Mouse (Mus musculus) midbrain, embryonic 11.5 days (tissue): ENCODE data around the gene Pip5k1b. TPM values are rescaled to one million over a fixed set of nuclear protein-coding genes. Genes with fewer than 3 reads are reported as not detected.

Experiments
- ATAC-seq: fragments of 200-750 bp; cut with Nextera tagmentation; 2 replicates; pipeline ENCODE4 v1.8.0; 2017; ENCODE audit warnings: moderate TSS enrichment, moderate library complexity; ENCODE audit not compliant: low FRiP score
- DNase-seq: peaks from one replicate; pipeline ENCODE4 v3.0.0; 2015; ENCODE audit warnings: low spot score; ENCODE audit errors: missing footprints
- H3K27ac ChIP-seq: fragments of 300-500 bp; sonication (generic); 2 replicates; pipeline ENCODE4 v1.5.1; 2014; ENCODE audit warnings: low read depth, low read length
- H3K27me3 ChIP-seq: fragments of 300-500 bp; sonication (generic); 2 replicates; pipeline ENCODE4 v1.6.1; 2014; ENCODE audit warnings: mild to moderate bottlenecking, low read length, moderate library complexity, mixed read lengths; ENCODE audit not compliant: control insufficient read depth, insufficient read depth
- H3K36me3 ChIP-seq: fragments of 300-500 bp; sonication (generic); 2 replicates; pipeline ENCODE4 v1.6.1; 2014; ENCODE audit warnings: mild to moderate bottlenecking, low read length, moderate library complexity, mixed read lengths; ENCODE audit not compliant: control insufficient read depth, insufficient read depth
- H3K4me1 ChIP-seq: fragments of 300-500 bp; sonication (generic); 2 replicates; pipeline ENCODE4 v1.6.1; 2014; ENCODE audit warnings: low read length; ENCODE audit not compliant: control insufficient read depth, insufficient read depth
- H3K4me2 ChIP-seq: fragments of 300-500 bp; sonication (generic); 2 replicates; pipeline ENCODE4 v1.6.1; 2014; ENCODE audit warnings: mild to moderate bottlenecking, moderate library complexity
- H3K4me3 ChIP-seq: fragments of 300-500 bp; sonication (generic); 2 replicates; pipeline ENCODE4 v1.5.1; 2014; ENCODE audit warnings: low read depth, low read length
- H3K9ac ChIP-seq: fragments of 300-500 bp; sonication (generic); 2 replicates; pipeline ENCODE4 v1.6.1; 2014; ENCODE audit warnings: low read length
- H3K9me3 ChIP-seq: fragments of 300-500 bp; sonication (generic); 2 replicates; pipeline ENCODE4 v1.6.1; 2016; ENCODE audit warnings: low read length; ENCODE audit not compliant: control insufficient read depth
- WGBS: fragments of 180-500 bp; shearing (Covaris S2); extraction: QIAGEN DNeasy Blood & Tissue Kit; methylation state at CpG from one replicate; pipeline ENCODE4 v1.1.7; 2014; 5-methylcytosine and 5-hydroxymethylcytosine counted together
- polyA plus RNA-seq: library from polyadenylated mRNA; unstranded; fragments of >200 nt; fragmentation: Nextera tagmentation; extraction: Ambion mirVana; gene quantifications from 2 replicates; pipeline ENCODE4 v1.2.1, GENCODE M21; 2014

The Pip5k1b gene
- polyA plus RNA-seq, 1 experiment from 2014 or later: 2.3 TPM

- no peaks in the 10 kb centered on the region for H3K27me3 ChIP-seq
- H3K9me3 ChIP-seq: peaks cover 6% of the 10 kb centered on the region
- H3K4me1 ChIP-seq: peaks cover 8% of the 10 kb centered on the region; the same call in 1 of the 2 replicates
- 76% methylated on average over 7 of the region's 7 CpGs for WGBS
- H3K27ac ChIP-seq: no peak overlapping the region
- no peak for DNase-seq
- no peak overlapping the region for H3K9ac ChIP-seq
- H3K36me3 ChIP-seq: no peaks in the 10 kb centered on the region
- H3K4me3 ChIP-seq: no peak overlapping the region
- ATAC-seq: no peak
- no peak overlapping the region for H3K4me2 ChIP-seq
Measured at GRCm38 (mm10) chr19:24550778-24551177, 4.9 kb downstream of the Pip5k1b start.

- Histone ChIP-seq H3K36me3 (no peaks in the 10 kb centered on the region), H3K27me3 (no peaks in the 10 kb centered on the region), H3K27ac (no peak overlapping the region), H3K9ac (no peak overlapping the region), H3K9me3 (peaks cover 6% of the 10 kb centered on the region), H3K4me3 (no peak overlapping the region), H3K4me1 (peaks cover 8% of the 10 kb centered on the region; the same call in 1 of the 2 replicates), H3K4me2 (no peak overlapping the region)
- ATAC-seq: no peak
- WGBS: 96% methylated on average over 2 of the region's 2 CpGs
- peak; percentile 26 for DNase-seq
Measured at GRCm38 (mm10) chr19:24550016-24550415, 5.7 kb downstream of the Pip5k1b start.

DNA sequence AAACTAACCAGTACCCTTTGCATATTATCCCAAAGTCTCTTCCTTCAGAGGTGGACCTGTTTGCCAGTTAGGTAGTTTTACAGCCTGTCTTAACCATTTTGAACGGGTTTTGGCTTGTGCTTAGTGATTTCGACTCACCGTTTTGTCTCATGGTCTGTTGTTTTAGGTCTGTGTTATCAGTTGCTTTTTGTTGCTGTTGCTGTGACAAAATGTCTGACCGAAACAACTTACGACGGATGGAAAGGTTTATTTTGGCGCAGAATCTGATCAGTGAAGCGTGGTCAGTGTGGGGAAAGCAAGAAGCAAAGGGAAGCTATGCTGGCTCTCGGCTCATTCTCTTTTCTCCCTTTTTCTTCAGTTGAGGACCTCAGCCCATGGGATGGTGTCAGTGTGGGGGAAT is 7.3 kb downstream of the Pip5k1b start:
- H3K36me3 ChIP-seq: no peaks in the 10 kb centered on the region
- H3K4me2 ChIP-seq: no peak overlapping the region
- ATAC-seq (no peak), DNase-seq (peak; percentile 21)
- no peak overlapping the region for H3K9ac ChIP-seq
- no peaks in the 10 kb centered on the region for H3K4me1 ChIP-seq
- H3K27me3 ChIP-seq: no peaks in the 10 kb centered on the region
- H3K9me3 ChIP-seq: peaks cover 6% of the 10 kb centered on the region
- no peak overlapping the region for H3K4me3 ChIP-seq
- H3K27ac ChIP-seq: no peak overlapping the region
- WGBS: 97% methylated on average over 9 of the region's 9 CpGs

- WGBS: 86% methylated on average over 10 of the region's 10 CpGs
- Histone ChIP-seq H3K4me2 (no peak overlapping the region), H3K4me3 (no peak overlapping the region), H3K9me3 (peaks cover 6% of the 10 kb centered on the region), H3K9ac (no peak overlapping the region), H3K27ac (no peak overlapping the region), H3K36me3 (no peaks in the 10 kb centered on the region), H3K4me1 (no peaks in the 10 kb centered on the region), H3K27me3 (no peaks in the 10 kb centered on the region)
- ATAC-seq (no peak), DNase-seq (peak; percentile 12)
Measured at GRCm38 (mm10) chr19:24546153-24546552, 9.5 kb downstream of the Pip5k1b start.

DNA sequence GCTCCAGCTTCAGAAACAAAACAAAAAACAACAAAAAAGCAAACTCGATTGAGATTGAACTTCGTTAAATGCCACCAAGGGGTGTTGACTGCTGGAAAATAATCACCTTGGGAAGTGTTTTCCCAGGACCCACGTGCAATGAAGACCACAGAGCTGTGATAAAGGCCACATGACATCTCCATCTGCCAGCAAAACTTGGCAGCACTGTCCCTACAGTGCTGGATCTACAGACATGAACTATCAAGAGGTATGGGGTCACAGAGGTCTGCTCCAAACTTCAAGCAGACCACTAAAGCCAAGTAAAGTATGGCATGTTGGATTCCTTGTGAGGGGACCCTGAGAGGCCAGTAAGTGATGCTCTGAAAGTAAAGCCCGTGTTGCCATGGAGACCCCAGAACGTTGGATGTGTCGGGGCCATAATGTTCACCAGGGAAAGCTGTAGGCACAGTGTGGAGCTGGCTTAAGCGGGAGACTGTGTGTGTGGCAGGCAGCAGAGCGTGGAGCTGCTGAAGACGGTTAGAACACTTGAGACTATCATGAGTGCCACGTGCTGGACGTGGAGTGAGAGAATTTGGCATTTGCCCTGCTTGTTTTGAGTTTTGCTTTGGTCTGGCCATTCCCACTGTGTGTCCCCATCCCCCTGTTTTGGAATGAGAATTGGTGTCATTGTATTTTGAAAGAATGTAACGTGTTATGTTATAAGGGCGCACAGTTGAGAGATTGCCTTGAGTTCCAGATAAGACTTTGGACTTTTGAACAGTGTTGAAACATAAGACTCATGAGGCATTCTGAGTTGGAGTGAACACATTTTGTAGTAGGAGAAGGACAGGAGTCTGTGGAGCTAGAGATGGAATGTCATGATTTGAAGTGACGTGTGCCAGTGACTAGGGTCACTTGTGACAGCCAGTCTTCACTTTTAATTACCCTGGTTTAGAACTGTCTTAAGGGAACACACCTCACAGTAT is 12.0 kb downstream of the Pip5k1b start:
- ATAC-seq (no peak), DNase-seq (no peak)
- Histone ChIP-seq H3K4me2 (no peak overlapping the region), H3K36me3 (no peaks in the 10 kb centered on the region), H3K27ac (no peak overlapping the region), H3K9me3 (peaks cover 6% of the 10 kb centered on the region), H3K9ac (no peak overlapping the region), H3K4me1 (no peaks in the 10 kb centered on the region), H3K4me3 (no peak overlapping the region), H3K27me3 (no peaks in the 10 kb centered on the region)
- 73% methylated on average over 14 of the region's 14 CpGs for WGBS

DNA sequence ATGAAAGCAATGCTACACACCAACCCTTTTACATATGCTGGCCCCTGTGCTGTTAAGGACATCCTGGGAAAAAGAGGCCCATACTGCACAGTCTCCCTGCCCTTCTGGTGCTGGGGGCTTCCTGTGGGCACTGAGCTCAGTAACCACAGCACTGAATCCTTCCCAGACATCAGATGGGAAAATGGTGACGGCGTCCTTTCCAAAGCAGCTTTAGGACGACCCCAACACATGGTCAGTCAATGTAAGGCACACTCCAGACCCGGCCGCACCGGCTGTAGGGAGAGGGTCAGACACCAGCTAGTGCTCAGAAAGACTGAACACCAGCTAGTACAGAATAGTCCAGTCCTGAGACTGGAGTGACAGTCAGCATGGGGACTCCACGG is 13.4 kb downstream of the Pip5k1b start:
- H3K4me1 ChIP-seq: no peaks in the 10 kb centered on the region
- WGBS: 93% methylated on average over 7 of the region's 7 CpGs
- no peaks in the 10 kb centered on the region for H3K9me3 ChIP-seq
- no peak overlapping the region for H3K4me3 ChIP-seq
- H3K4me2 ChIP-seq: no peak overlapping the region
- DNase-seq (no peak), ATAC-seq (no peak)
- H3K27me3 ChIP-seq: no peaks in the 10 kb centered on the region
- no peak overlapping the region for H3K27ac ChIP-seq
- H3K9ac ChIP-seq: no peak overlapping the region
- no peaks in the 10 kb centered on the region for H3K36me3 ChIP-seq

GRCm38 (mm10) chr19:24541669-24542292 is 13.9 kb downstream of the Pip5k1b start:
- Histone ChIP-seq H3K9ac (no peak overlapping the region), H3K27me3 (no peaks in the 10 kb centered on the region), H3K27ac (no peak overlapping the region), H3K4me3 (no peak overlapping the region), H3K36me3 (no peaks in the 10 kb centered on the region), H3K9me3 (no peaks in the 10 kb centered on the region), H3K4me1 (no peaks in the 10 kb centered on the region), H3K4me2 (no peak overlapping the region)
- DNase-seq: peak; percentile 51
- WGBS: 93% methylated on average over 17 of the region's 17 CpGs
- no peak for ATAC-seq

GRCm38 (mm10) chr19:24540952-24541668 is 14.6 kb downstream of the Pip5k1b start:
- Histone ChIP-seq H3K4me1 (no peaks in the 10 kb centered on the region), H3K4me2 (no peak overlapping the region)
- DNase-seq: no peak

DNA sequence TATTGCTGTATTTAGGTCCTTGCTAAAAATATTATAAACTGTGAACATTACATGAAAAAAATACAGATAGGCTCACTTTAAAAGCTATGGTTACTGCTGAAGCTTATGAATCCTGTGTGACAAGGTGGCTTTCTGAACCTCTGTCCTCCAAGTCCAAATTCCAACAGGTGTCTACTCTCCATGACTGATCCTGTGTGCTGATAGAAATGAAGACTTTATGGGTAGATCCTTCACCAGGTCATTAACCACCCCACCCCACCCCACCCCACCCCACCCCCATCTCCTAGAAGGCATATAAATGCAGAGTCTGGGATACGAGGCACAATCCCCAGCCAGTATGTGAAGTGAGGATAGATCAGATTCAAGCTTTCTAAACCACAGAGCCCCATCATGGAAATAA is 16.6 kb downstream of the Pip5k1b start:
- no peak overlapping the region for H3K4me3 ChIP-seq
- H3K36me3 ChIP-seq: no peaks in the 10 kb centered on the region
- no peak for DNase-seq
- WGBS: 92% methylated on average over 1 of the region's 1 CpGs
- no peak overlapping the region for H3K4me2 ChIP-seq
- H3K9ac ChIP-seq: no peak overlapping the region
- H3K27me3 ChIP-seq: no peaks in the 10 kb centered on the region
- no peak for ATAC-seq
- no peaks in the 10 kb centered on the region for H3K9me3 ChIP-seq
- no peak overlapping the region for H3K27ac ChIP-seq
- no peaks in the 10 kb centered on the region for H3K4me1 ChIP-seq

More at GRCm38 (mm10) chr19:24540952-24541668, 14.6 kb downstream of the Pip5k1b start:
- Histone ChIP-seq H3K36me3 (no peaks in the 10 kb centered on the region), H3K9me3 (no peaks in the 10 kb centered on the region), H3K27ac (no peak overlapping the region), H3K9ac (no peak overlapping the region), H3K4me3 (no peak overlapping the region), H3K27me3 (no peaks in the 10 kb centered on the region)
- no peak for ATAC-seq
- WGBS: 91% methylated on average over 10 of the region's 10 CpGs
